Mouse (Mus musculus): ENCODE results near the gene Camsap1.

Gene Camsap1

DNA sequence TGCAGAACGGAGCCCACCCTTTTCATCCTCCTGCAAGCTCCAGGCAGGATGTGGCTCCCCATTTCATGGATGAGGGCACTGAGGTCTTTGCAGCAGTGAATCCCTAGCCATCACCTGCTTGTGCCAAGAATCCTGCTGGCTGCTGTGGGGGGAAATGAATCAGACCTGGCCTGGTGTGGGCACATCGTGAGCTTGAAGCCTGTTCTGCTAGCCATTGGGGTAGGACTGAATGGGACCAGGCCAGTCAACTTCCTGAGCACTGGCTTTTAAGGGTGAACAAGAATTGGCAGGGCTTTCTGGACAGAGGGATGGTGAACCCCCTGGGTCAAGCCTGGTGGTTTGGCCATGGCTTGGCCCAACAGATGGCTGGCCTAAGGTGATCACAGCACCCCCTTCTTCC, 104.6 kb downstream of the Camsap1 start:
- no peak for DNase-seq

- no peak for DNase-seq
These were observed 105.3 kb downstream of the Camsap1 start for GRCm38 (mm10) chr2:25877736-25878268.

DNA sequence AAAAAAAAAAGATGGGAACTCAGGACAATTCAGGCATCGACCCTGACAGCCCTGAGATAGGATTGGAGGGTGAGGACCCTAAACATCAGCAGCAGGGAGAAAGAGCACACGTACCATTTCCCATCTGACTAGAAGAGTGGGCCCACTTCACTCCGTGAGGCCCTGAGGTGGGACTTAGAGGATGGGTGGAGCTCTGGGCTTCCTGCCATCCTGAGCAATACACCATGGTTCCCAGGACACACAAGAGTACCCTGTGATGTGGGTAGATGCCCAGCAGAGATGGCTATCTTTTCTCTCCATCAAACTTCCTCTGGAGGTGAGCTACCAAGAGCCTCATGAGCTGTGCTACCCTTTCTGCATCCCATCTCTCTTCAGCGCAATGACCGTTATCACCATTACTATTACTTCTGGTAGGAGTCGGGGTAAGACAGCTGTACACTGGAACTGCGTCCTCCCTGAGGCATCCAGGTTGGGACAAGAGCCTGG, 105.8 kb downstream of the Camsap1 start:
- DNase-seq, result no peak

Data from kidney, postnatal 14 days (tissue).